Mouse (Mus musculus) thymus, adult 2 months (tissue): ENCODE measurements at regions not wholly inside any gene's neighbourhood (a gene's known extent, or its start where the extent isn't known, plus 50 kb on each side); places are given as distances from the start of the nearest gene placed in this dataset.

ENCODE experiments used
- CTCF ChIP-seq: fragments of 200-500 bp; IDR thresholded peaks from 2 replicates; pipeline ENCODE4 v1.5.1; 2012; ENCODE audit warnings: mild to moderate bottlenecking, control low read depth, low read length, moderate library complexity, borderline replicate concordance; ENCODE audit not compliant: control insufficient read depth, poor library complexity, insufficient read depth; ENCODE audit errors: extremely low read depth
- POLR2A ChIP-seq: fragments of 200-500 bp; IDR thresholded peaks from 2 replicates; pipeline ENCODE4 v1.6.1; 2012; ENCODE audit warnings: mild to moderate bottlenecking, low read length, control low read depth, moderate library complexity; ENCODE audit not compliant: control insufficient read depth, poor library complexity, insufficient read depth; ENCODE audit errors: extremely low read depth

GRCm38 (mm10) chr1:76075685-76076455, 529.8 kb downstream of the Slc4a3 start:
- TF ChIP-seq POLR2A (no peak), CTCF (no peak)
